Mouse (Mus musculus): ENCODE data around the gene Itpr2.

Itpr2 gene

DNA sequence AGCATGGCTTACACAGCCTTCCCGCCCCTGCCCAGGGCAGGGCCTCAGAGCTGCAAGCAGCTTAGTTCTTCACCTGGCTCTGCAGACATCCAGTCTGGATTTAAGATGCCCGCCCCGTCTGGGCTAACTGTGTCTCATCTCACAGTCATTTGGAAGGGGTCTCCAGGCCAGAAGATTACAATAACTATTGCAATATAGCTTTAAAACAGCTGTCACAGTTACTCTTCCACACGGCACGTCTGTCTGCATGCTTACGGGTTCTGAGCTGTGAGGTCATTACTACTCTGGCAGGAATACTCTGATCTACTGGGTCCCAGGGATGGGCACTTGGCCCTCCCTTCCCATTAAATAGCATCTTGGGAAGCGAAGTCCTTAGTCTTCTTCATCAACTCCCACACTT lies 393.3 kb downstream of the Itpr2 start:
- DNase-seq (ENCODE audit: low spot score), result no peak

DNA sequence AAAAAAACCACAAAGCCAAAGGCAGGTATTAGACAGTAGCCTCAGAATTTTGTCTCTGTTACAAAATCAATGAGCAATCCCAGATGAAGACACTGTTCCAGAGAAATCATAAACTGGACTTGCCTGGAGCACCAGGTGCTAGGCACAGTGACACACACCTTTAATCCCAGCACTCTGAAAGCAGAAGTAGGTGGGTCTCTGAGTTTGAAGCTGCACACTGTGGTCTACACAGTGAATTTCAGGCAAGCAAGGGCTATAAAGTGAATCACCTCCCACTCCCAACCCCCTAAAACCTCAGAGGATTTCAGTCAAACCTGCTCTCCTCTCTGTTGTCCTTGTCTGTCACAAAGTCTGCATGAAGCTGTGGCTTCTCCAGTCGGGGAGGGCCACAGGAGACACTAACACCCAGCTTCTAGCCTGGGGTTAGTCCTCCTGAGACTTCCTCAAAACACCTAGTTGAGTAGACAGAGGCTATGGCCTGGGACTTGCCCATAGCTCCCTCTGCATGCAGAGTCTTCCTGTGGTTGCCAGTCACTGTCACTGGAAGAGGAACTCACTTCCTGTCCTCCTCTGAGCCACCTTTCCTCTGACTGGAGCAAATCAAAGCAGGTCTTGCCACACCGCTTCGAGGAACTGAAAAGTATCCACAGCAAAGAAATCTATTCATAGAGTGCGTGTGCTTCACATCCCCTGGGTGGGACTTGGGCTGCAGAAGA lies 394.7 kb downstream of the Itpr2 start:
- DNase-seq (ENCODE audit: low spot score), result no peak

DNA sequence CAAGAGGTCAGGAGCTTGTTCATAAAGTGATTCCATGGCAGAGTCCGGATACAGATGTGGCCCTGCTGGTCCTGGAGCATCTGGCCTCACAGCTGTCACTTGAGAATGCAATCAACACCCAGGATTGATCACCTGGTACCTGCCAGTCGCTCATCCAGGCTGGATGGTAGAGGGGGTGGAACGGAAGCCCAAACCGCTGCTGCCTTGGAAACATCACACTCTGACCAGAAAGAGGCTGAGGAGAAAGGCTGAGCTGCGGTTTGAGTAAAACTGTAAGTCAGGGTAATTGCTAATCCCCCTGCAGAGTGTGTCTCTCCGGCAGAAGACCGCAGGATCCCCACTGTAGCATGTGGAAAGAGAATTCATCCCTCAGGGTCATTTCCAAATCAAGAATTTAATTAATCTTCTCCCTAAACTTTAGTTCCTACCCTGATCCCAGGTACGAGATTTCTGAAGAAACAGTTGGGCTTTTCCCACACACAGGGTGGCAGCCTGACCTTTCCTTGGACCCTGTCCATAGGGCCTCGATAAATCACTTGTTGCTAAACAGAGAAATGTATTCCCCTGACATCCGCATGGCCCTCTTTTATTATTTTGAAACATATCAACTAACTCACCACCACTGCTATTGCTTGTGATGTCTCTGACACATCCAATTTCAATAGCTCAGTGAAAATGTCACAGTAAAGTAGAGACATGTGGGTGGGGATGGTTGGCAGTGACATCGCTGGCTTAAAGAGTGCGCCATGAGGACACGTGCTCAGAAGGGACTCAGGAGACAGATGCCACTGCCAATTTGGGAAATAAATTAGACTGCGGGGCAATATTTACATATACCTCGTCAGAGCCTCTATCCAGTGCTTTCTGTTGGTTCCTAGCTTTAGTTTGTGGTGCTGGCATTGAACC lies 418.7 kb downstream of the Itpr2 start:
- DNase-seq (ENCODE audit: low spot score), result no peak

DNA sequence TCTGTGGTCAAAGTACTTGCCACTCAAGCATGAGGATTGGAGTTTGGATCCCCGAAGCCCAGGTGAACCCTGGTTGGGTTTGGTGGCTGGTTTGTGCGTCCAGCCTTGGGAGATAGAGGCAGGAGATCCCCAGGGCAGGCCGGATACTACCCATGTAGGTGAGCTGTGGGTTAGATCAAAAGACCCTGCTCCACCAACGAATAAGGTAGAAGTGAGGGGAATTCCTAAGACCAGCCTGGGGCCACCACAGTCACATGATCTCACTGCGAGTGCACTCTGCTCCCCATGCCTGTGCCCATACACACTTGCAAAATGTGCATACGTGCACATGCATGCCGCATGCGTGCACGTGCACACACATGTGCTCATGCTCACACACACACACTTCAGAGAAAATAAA lies 419.5 kb downstream of the Itpr2 start:
- DNase-seq (ENCODE audit: low spot score), result no peak

DNA sequence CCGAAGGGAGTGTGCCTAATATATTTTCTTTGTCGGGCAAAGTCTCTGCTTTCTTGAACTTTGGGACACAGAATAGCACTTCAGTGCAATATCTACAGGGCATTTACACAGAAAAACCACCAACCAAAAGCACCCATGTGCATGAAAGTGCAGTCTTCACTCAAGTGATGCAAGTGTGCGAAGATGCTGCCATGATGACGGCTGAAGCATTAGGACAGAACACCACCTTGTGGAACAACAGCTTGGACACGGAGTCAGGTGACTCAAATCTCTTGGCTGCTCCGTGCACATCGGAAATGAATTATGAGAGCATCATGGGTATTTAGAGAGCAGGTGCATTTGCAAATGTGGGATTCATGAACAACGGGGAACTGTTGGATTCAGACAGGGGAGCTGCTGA lies 420.4 kb downstream of the Itpr2 start:
- no peak for DNase-seq (ENCODE audit: low spot score)

DNA sequence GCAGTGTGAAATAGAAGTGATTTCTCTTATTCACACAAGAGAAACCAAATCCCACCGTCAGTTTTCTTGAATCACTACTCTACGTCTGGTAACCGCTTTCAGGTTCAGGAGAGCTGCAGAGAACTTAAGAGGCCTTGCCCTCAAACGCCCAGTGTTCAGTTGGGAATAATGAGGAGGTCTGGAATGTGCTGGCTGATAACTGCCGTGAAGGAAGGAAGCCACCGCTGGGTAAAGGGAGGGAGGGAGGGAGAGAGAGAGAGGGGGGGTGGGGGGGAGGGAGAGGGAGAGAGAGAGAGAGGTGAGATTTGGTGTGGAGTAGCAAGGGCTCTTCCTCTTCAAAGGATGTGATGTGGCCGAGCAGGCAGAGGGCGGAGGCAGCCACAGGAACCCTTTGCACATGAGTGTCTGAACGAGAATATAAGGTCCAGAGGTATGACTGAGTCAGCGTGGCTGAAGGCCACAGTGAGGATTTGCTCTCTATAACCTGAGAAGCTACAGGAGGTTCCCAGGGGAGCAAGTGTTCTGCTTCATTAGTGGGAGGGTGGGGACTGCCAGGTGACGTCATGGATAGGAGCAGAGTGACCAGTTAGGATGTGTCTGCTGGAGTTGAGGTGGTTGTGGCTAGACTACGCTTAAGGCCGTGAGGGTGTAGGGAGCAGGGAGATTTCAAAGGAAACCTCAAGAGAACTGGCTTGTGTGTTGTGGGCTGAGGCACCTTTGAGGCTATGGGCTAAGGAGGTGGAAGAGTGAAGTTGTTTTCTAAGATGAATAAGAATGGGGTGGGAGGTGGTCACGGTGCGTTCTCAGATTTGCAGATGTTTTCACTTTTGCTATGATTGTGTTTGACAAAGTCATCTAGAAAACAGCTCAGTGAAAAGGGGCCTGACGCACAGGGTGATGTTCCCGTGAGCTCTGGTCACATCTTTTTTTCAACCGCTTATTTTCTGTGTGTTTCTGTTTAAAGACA lies 421.2 kb downstream of the Itpr2 start:
- no peak for DNase-seq (ENCODE audit: low spot score)

DNA sequence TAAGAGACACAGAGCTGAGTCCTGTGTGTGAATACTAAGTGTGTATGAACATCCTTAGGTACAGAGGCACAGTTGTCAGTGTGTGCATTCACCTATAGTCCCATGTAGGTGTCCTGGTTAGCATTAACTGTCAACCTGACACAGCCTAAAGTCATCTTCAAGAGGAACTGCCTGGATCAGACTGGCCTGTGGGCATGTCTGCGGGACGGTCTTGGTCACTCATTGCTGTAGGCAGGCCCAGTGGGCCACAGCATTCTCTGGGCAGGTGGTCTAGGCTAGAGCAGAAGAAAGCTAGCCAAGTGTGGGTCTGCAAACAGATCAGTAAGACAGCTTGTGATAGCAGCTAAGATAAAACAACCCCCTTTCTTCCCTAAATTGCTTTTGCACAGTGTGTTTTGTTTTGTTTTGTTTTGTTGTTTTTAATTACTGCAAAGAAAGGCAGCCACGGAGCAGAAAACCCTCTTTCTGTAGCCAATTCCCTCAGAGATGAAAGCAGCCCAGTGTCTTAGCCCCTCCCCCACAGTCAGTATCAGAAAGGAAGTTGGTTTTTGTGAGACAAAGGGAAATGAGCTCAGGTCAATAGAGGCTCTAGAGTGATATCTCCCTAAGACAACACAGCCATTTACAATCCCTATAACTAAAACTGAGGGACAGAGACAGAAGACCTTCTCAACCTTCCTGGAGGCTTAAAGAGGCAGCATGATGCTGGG lies 422.1 kb downstream of the Itpr2 start:
- DNase-seq (ENCODE audit: low spot score), result no peak

DNA sequence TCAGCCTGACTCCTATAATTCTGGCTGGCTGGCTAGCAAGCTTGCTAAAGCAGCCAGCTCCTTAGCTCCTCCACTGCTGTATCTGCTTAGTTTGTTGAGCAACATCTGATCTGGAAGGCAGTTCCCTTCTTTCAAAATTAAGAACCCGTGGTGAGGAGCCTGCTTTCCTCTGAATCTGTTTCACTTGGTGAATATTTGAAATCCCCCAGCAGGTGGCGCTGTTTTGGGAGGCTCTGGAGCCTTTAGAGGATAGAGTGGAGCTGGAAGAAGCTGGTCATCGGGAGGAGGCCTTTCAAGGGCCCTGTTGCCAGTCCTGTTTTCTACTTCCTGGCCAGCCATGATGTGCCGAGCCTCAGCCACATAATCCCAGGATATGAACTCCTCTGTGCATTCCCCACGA lies 422.8 kb downstream of the Itpr2 start:
- peak; percentile 81 for DNase-seq (ENCODE audit: low spot score)

DNA sequence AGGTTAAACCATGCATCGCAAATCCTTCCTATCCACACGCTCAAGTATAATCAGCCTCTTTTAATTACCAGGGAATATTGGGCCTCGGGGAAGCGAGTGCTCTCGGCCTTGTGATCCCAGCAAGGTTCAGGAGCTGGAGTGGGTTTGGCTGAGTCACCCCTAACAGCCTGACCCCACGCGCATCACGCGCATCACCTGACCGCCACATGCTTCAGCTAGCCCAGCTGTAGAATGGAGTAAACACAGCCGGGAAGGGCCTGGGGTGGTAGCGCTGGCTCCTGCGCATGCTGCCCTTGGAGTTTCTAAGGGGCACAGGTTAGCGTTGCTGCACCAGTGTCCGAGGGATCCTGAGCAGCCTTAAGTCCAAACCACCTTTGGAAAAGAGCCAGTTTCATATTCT lies 423.9 kb downstream of the Itpr2 start:
- DNase-seq (ENCODE audit: low spot score), result no peak

DNA sequence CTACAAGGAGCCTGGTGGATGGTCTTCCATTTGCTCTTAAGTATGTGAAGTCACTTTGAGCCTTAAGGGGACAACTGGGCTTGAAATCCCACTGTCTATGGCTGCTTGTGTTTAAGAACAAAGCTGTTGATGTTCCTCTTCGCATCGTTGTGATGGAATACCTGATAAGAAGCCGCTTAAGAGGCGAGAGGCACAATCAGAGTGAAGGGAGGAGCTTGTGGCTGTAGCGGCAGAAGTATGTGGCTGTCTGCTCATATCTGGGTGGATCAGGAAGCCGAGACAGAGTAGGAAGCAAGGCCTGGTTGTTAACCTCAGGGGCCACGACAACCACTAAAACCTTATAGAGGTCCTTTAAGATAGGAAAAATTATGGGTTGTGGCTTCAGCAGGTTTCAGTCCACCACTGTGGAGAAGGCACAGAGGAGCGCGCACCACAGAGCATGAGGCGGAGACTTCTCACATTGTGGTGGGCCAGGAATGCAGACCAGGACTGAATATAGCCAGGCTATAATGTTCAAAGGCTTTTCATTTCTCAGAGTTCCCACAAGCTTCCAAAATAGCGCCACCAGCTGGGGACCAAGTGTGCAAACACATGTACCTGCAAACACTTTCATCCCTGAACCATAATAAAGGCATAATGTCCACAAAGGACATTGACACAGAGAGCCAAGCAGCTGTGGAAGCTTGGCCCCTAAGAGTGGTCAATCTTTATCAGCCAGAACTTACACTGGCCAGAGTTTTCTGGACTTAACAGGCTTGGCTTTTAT lies 424.7 kb downstream of the Itpr2 start:
- no peak for DNase-seq (ENCODE audit: low spot score)

DNA sequence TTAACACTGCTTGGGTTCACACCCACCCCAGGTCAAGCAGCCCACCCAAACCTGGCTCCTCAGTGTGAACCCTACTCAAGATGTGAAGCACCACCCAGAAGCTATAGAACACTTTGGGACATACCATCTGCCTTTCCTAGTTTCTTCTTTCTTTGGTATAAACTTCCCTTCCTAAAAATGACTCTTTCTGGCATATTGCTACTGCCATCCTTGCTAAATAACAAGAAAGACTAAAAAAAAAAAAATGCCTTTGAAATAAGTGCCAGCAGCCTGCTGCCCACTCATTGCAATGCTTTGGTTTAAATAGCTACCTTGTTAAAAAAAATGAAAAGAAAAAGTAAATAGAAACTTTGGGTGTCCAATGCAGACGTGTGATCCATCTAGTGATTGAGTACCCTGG lies 429.2 kb downstream of the Itpr2 start:
- DNase-seq (ENCODE audit: low spot score), result no peak

DNA sequence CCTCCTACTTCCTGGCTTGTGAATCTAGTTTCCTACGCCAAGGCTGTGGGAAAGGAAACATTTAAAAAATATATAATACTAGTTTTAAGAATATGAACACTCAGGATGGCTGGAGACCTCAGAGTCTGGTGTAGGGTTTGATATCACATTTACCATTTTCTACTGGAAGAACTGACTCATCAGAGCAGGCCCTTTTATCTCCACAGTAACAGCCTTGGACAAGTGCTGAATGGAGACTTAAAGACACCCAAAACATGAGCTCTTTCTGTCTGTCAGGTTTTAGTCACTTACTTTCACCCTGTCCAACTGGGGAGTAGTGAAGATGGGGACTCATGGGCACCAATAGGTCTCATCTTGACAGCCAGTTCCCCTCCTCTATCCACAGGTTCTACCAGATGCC lies 430.1 kb downstream of the Itpr2 start:
- DNase-seq (ENCODE audit: low spot score), result no peak

Data from urinary bladder, postnatal 25 days (tissue).